In genomic region chr4:14435419-14435818, GRCm38 (mm10) we compare ENCODE assay signal across 8 mouse cellular contexts.
DNase-seq lines count a peak whose midpoint lies in the region; ATAC-seq and TF ChIP-seq lines count a peak whose summit lies in the region.

No protein-coding gene starts in this region.

- no peak for TF ChIP-seq EP300 in liver, postnatal 0 days (IDR thresholded peaks at IDR 0.05; ENCODE audit: low read depth)

- H3K4me2 ChIP-seq in liver, postnatal 0 days (ENCODE audit: low read depth, low read length): no peak overlapping the region
- no peak overlapping the region for H3K4me2 ChIP-seq in liver, embryonic 12.5 days
- H3K4me2 ChIP-seq in forebrain, postnatal 0 days (ENCODE audit: low read depth): peak overlapping the region; percentile 18
- H3K4me2 ChIP-seq in neural tube, embryonic 14.5 days (ENCODE audit: low read depth, low read length): peak overlapping the region; percentile 28; the same call in 1 of the 2 replicates

- H3K9me3 ChIP-seq in liver, postnatal 0 days (ENCODE audit: low read length): no peaks in the 10 kb centered on the region
- no peaks in the 10 kb centered on the region for H3K9me3 ChIP-seq in liver, embryonic 12.5 days (replicated peaks)
- H3K9me3 ChIP-seq in forebrain, postnatal 0 days (ENCODE audit: low read length): no peaks in the 10 kb centered on the region
- no peaks in the 10 kb centered on the region for H3K9me3 ChIP-seq in neural tube, embryonic 14.5 days (ENCODE audit: control insufficient read depth, low read length)

- TF ChIP-seq CTCF in cerebellum, adult 2 months (IDR thresholded peaks at IDR 0.05; ENCODE audit: borderline replicate concordance, insufficient read depth, low read depth, low read length): peak; percentile 28; the same call in 1 of the 2 replicates
- TF ChIP-seq CTCF in liver, postnatal 0 days (IDR thresholded peaks at IDR 0.05; ENCODE audit: low read depth): peak; percentile 42
- TF ChIP-seq CTCF in forebrain, postnatal 0 days (IDR thresholded peaks at IDR 0.05; ENCODE audit: low read depth): peak; percentile 71
- TF ChIP-seq CTCF in thymus, adult 2 months (IDR thresholded peaks at IDR 0.05; ENCODE audit: borderline replicate concordance, control insufficient read depth, extremely low read depth, insufficient read depth, low read length, poor library complexity): no peak

- no peaks in the 10 kb centered on the region for H3K4me1 ChIP-seq in cerebellum, adult 2 months (ENCODE audit: control insufficient read depth, insufficient read depth, low read length)
- no peaks in the 10 kb centered on the region for H3K4me1 ChIP-seq in liver, postnatal 0 days (ENCODE audit: insufficient read depth)
- H3K4me1 ChIP-seq in liver, embryonic 12.5 days: no peaks in the 10 kb centered on the region
- no peaks in the 10 kb centered on the region for H3K4me1 ChIP-seq in forebrain, postnatal 0 days (ENCODE audit: insufficient read depth)
- 0 out of 2 replicates have a peak, but pooled peaks cover 5% of the 10 kb centered on the region for H3K4me1 ChIP-seq in neural tube, embryonic 14.5 days (ENCODE audit: control insufficient read depth, insufficient read depth, low read length)
- H3K4me1 ChIP-seq in thymus, adult 2 months (replicated peaks; ENCODE audit: control insufficient read depth, insufficient read depth, low read length): no peaks in the 10 kb centered on the region

- TF ChIP-seq POLR2A in cerebellum, adult 2 months (IDR thresholded peaks at IDR 0.05; ENCODE audit: borderline replicate concordance, insufficient read depth, low read length): no peak
- TF ChIP-seq POLR2A in thymus, adult 2 months (IDR thresholded peaks at IDR 0.05; ENCODE audit: control insufficient read depth, extremely low read depth, insufficient read depth, low read length, poor library complexity): no peak

- no peak overlapping the region for H3K9ac ChIP-seq in liver, postnatal 0 days (replicated peaks)
- no peak overlapping the region for H3K9ac ChIP-seq in liver, embryonic 12.5 days
- no peak overlapping the region for H3K9ac ChIP-seq in forebrain, postnatal 0 days
- H3K9ac ChIP-seq in neural tube, embryonic 14.5 days (replicated peaks; ENCODE audit: low read depth, low read length): no peak overlapping the region

- H3K4me3 ChIP-seq in cerebellum, adult 2 months (replicated peaks; ENCODE audit: insufficient read depth, low read depth, low read length): no peak overlapping the region
- no peak overlapping the region for H3K4me3 ChIP-seq in liver, postnatal 0 days (ENCODE audit: low read depth, low read length)
- no peak overlapping the region for H3K4me3 ChIP-seq in liver, embryonic 12.5 days
- H3K4me3 ChIP-seq in forebrain, postnatal 0 days (ENCODE audit: low read depth, low read length): no peak overlapping the region
- no peak overlapping the region for H3K4me3 ChIP-seq in neural tube, embryonic 14.5 days (ENCODE audit: low read depth, low read length)
- H3K4me3 ChIP-seq in thymus, adult 2 months (ENCODE audit: control insufficient read depth, insufficient read depth, low read length): no peak overlapping the region

- WGBS in cerebellum, adult 2 months: 6% methylated on average over 3 of the region's 3 CpGs
- 11% methylated on average over 3 of the region's 3 CpGs for WGBS in liver, postnatal 0 days (ENCODE audit: insufficient replicate concordance)
- 12% methylated on average over 3 of the region's 3 CpGs for WGBS in liver, embryonic 12.5 days (ENCODE audit: insufficient replicate concordance)
- 6% methylated on average over 3 of the region's 3 CpGs for WGBS in forebrain, postnatal 0 days
- 12% methylated on average over 3 of the region's 3 CpGs for WGBS in neural tube, embryonic 14.5 days
- 16% methylated on average over 3 of the region's 3 CpGs for WGBS in thymus, adult 2 months

- H3K27ac ChIP-seq in cerebellum, adult 2 months (ENCODE audit: insufficient read depth, low read length): no peak overlapping the region
- no peak overlapping the region for H3K27ac ChIP-seq in liver, postnatal 0 days (ENCODE audit: low read depth)
- no peak overlapping the region for H3K27ac ChIP-seq in liver, embryonic 12.5 days
- no peak overlapping the region for H3K27ac ChIP-seq in forebrain, postnatal 0 days (ENCODE audit: low read depth, low read length)
- no peak overlapping the region for H3K27ac ChIP-seq in neural tube, embryonic 14.5 days (ENCODE audit: low read depth, low read length)
- no peak overlapping the region for H3K27ac ChIP-seq in thymus, adult 2 months (ENCODE audit: control insufficient read depth, insufficient read depth, low read length)

- ATAC-seq in liver, postnatal 0 days: no peak
- no peak for ATAC-seq in liver, embryonic 12.5 days
- ATAC-seq in forebrain, postnatal 0 days: peak; percentile 74
- ATAC-seq in neural tube, embryonic 14.5 days (ENCODE audit: low read depth): peak; percentile 76

- H3K36me3 ChIP-seq in liver, postnatal 0 days (replicated peaks; ENCODE audit: insufficient read depth, low read length): no peaks in the 10 kb centered on the region
- no peaks in the 10 kb centered on the region for H3K36me3 ChIP-seq in liver, embryonic 12.5 days
- no peaks in the 10 kb centered on the region for H3K36me3 ChIP-seq in forebrain, postnatal 0 days (ENCODE audit: insufficient read depth)
- H3K36me3 ChIP-seq in neural tube, embryonic 14.5 days (ENCODE audit: control insufficient read depth, insufficient read depth, low read length): no peaks in the 10 kb centered on the region
- H3K36me3 ChIP-seq in thymus, adult 2 months (ENCODE audit: control insufficient read depth, insufficient read depth, low read length): no peaks in the 10 kb centered on the region

- DNase-seq in cerebellum, adult 2 months: peak; percentile 11 to 29
- DNase-seq in cerebellum, adult 9-11 months: no peak
- DNase-seq in liver, postnatal 0 days: no peak
- DNase-seq in forebrain, postnatal 0 days: peak; percentile 80
- DNase-seq in thymus, adult 2 months: no peak
- no peak for DNase-seq in adrenal gland, postnatal 14 days

- no peaks in the 10 kb centered on the region for H3K27me3 ChIP-seq in cerebellum, adult 2 months (ENCODE audit: control insufficient read depth, insufficient read depth, low read length)
- no peaks in the 10 kb centered on the region for H3K27me3 ChIP-seq in liver, postnatal 0 days (ENCODE audit: insufficient read depth, low read length)
- H3K27me3 ChIP-seq in liver, embryonic 12.5 days (replicated peaks): no peaks in the 10 kb centered on the region
- no peaks in the 10 kb centered on the region for H3K27me3 ChIP-seq in forebrain, postnatal 0 days (ENCODE audit: insufficient read depth, low read length)
- H3K27me3 ChIP-seq in neural tube, embryonic 14.5 days (ENCODE audit: control insufficient read depth, insufficient read depth, low read length): no peaks in the 10 kb centered on the region
- no peaks in the 10 kb centered on the region for H3K27me3 ChIP-seq in thymus, adult 2 months (ENCODE audit: control insufficient read depth, insufficient read depth, low read length)

Comparison
In these comparisons a context has a peak if more than half of its experiments do, and no peak if none do; other contexts are left out.
1. DNase-seq: peak in cerebellum, adult 2 months (2 of 2) and forebrain, postnatal 0 days (single experiment); none in cerebellum, adult 9-11 months (single experiment), liver, postnatal 0 days (single experiment), thymus, adult 2 months (single experiment) and adrenal gland, postnatal 14 days (single experiment).
2. ATAC-seq: peak in forebrain, postnatal 0 days (single experiment) and neural tube, embryonic 14.5 days (single experiment); none in liver, postnatal 0 days (single experiment) and liver, embryonic 12.5 days (single experiment).
3. H3K4me2 ChIP-seq: peak in forebrain, postnatal 0 days (single experiment) and neural tube, embryonic 14.5 days (single experiment); none in liver, postnatal 0 days (single experiment) and liver, embryonic 12.5 days (single experiment).